Comparison of ENCODE assay signal across 25 mouse cellular contexts in genomic region chr19:53764688-53765478, GRCm38 (mm10).
"Had no signal": no experiment of that assay in that cellular context is flagged by ENCODE, and none has a peak within 500 bp of the region (broad histone marks: within the 10 kb centered on the region; RNA-seq: fewer than 3 reads in every experiment).

No protein-coding gene starts in this region.

- H3K4me2 ChIP-seq: heart, embryonic 12.5 days; hindbrain, embryonic 12.5 days; hindbrain, embryonic 14.5 days; intestine, embryonic 15.5 days; limb, embryonic 13.5 days; limb, embryonic 15.5 days; liver, embryonic 12.5 days had no signal

- ATAC-seq: hindbrain, embryonic 16.5 days; inflammation-experienced regulatory T-cells, adult 6 months; intestine, embryonic 15.5 days; intestine, postnatal 0 days; liver, embryonic 12.5 days had no signal

- DNase-seq: gastrocnemius, adult 2 months; gastrocnemius, postnatal 10 days; gastrocnemius, postnatal 25 days; heart, postnatal 10 days; heart, postnatal 4 days; kidney, adult 18-20 months; kidney, adult 8-10 months; kidney, postnatal 10 days; kidney, postnatal 25 days; kidney, postnatal 4 days had no signal

- H3K27ac ChIP-seq: gastrocnemius, adult 2 months; hindbrain, embryonic 10.5 days; hindbrain, embryonic 12.5 days; hindbrain, embryonic 14.5 days; intestine, embryonic 15.5 days; layer of hippocampus, adult 2 months; left cerebral cortex, adult 2 months; limb, embryonic 13.5 days; limb, embryonic 15.5 days; liver, embryonic 12.5 days; liver, embryonic 14.5 days had no signal

- H3K36me3 ChIP-seq: hindbrain, embryonic 10.5 days; hindbrain, embryonic 12.5 days; intestine, embryonic 15.5 days; limb, embryonic 13.5 days; limb, embryonic 15.5 days; liver, embryonic 12.5 days had no signal

- H3K4me3 ChIP-seq: gastrocnemius, adult 2 months; heart, embryonic 10.5 days; heart, embryonic 12.5 days; hindbrain, embryonic 10.5 days; hindbrain, embryonic 12.5 days; intestine, embryonic 15.5 days; layer of hippocampus, adult 2 months; left cerebral cortex, adult 2 months; limb, embryonic 13.5 days; limb, embryonic 15.5 days; liver, embryonic 12.5 days had no signal

- H3K27me3 ChIP-seq: heart, embryonic 12.5 days; hindbrain, embryonic 12.5 days; intestine, embryonic 15.5 days; limb, embryonic 13.5 days; limb, embryonic 15.5 days; liver, embryonic 12.5 days had no signal

- H3K9ac ChIP-seq: heart, embryonic 12.5 days; hindbrain, embryonic 12.5 days; hindbrain, embryonic 14.5 days; intestine, embryonic 15.5 days; limb, embryonic 13.5 days; limb, embryonic 15.5 days; liver, embryonic 12.5 days; liver, embryonic 14.5 days had no signal

- H3K9me3 ChIP-seq: heart, embryonic 10.5 days; heart, embryonic 12.5 days; intestine, embryonic 15.5 days; limb, embryonic 15.5 days; liver, embryonic 12.5 days had no signal

- H3K4me1 ChIP-seq: hindbrain, embryonic 10.5 days; hindbrain, embryonic 12.5 days; intestine, embryonic 15.5 days had no signal
